Mouse (Mus musculus): Measurements from ENCODE around the gene Exoc7. TPM values are rescaled to one million over a fixed set of nuclear protein-coding genes. Genes with fewer than 3 reads are reported as not detected.

The Exoc7 gene
- total RNA-seq (2014; rRNA removed) (84.6 and 95.3 TPM in 2 replicates), polyA plus RNA-seq (2015; fragmentation: Nextera tagmentation; extraction: Ambion mirVana) (128 TPM in 2 replicates)

DNA sequence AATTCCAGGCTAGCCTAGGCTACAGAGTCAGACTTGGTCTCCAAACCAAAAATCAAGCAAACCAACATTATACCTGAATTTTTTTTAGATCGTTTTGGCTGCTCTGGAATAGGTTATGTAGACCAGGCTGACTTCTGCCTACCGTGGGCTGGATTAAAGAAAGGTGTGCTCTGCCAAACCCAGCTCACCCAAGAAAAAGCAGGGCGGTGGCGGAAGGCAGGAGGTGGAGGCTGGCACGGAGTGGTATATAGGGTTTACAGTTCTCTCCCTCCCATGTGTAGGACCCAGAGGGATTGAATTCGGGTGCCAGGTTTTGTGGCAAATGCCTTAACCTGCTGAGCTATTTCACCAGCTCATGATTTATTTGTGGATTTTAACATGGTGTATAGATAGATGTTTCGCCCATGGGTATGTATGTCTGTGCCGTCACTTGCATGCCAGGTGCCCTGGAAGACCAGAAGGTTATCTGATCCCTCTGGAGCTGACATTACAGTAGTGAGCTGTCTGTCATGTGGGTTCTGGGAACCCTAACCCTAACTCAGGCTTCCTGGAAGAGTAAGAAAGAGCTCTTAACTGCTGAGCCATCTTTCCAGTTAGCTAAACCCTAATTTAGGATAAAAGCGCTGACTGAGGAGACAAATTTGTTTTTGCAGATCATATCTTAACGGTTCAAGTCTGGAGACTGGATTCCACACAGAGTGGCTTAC is at the start of gene Exoc7:
Gene Exoc7, minus strand, starts transcription at position 215 of the 707 bp plus-strand sequence.
- Histone ChIP-seq H3K4me3 (ENCODE audit: low read length) (peak within 1 kb of the TSS; percentile 69), H3K4me2 (ENCODE audit: low read depth, low read length) (peak within 1 kb of the TSS; percentile 61), H3K4me1 (ENCODE audit: insufficient read depth, low read length) (peaks cover 4% of the 10 kb centered on the region; the same call in 1 of the 2 replicates), H3K9ac (replicated peaks; ENCODE audit: low read length) (peak within 1 kb of the TSS; percentile 80), H3K27me3 (ENCODE audit: insufficient read depth, low read length) (no peaks in the 10 kb centered on the region), H3K27ac (peak within 1 kb of the TSS; percentile 60; the same call in 1 of the 2 replicates), H3K9me3 (ENCODE audit: low read length) (no peaks in the 10 kb centered on the region), H3K36me3 (ENCODE audit: insufficient read depth, low read length) (peaks cover 19% of the 10 kb centered on the region)
- WGBS: 87% methylated on average over 10 of the region's 10 CpGs
- DNase-seq (ENCODE audit: low spot score) (no peak), ATAC-seq (peak; percentile 35)
- TF ChIP-seq CTCF (IDR thresholded peaks at IDR 0.05; ENCODE audit: low read depth): no peak

DNA sequence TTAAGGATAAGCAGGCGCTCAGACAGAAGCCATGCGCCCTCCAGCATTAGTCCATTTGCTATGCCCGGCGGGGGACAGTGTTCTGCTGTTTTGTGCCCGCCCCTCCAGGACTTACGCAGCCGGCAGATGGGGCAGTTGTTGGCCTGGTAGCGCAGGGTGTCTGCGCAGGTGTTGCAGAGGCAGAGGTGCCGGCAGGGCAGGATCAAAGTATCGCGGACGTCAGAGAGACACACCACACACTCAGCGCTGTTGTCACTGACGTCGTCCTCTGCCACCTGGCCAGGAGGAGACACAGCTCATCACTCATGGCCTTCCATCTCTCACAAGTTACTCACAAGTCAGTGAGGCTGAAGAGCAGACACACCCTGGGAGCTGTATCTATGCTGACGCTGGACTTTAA is 47.5 kb upstream of the Exoc7 start:
- TF ChIP-seq CTCF (IDR thresholded peaks at IDR 0.05; ENCODE audit: low read depth): no peak
- no peaks in the 10 kb centered on the region for H3K9me3 ChIP-seq (ENCODE audit: low read length)
- no peaks in the 10 kb centered on the region for H3K4me1 ChIP-seq (ENCODE audit: insufficient read depth, low read length)
- peaks cover 25% of the 10 kb centered on the region for H3K36me3 ChIP-seq (ENCODE audit: insufficient read depth, low read length)
- DNase-seq (ENCODE audit: low spot score) (no peak), ATAC-seq (no peak)
- H3K4me2 ChIP-seq (ENCODE audit: low read depth, low read length): no peak overlapping the region
- no peak overlapping the region for H3K27ac ChIP-seq
- no peak overlapping the region for H3K9ac ChIP-seq (replicated peaks; ENCODE audit: low read length)
- H3K4me3 ChIP-seq (ENCODE audit: low read length): no peak overlapping the region
- H3K27me3 ChIP-seq (ENCODE audit: insufficient read depth, low read length): no peaks in the 10 kb centered on the region
- WGBS: 37% methylated on average over 17 of the region's 17 CpGs

- Histone ChIP-seq H3K9me3 (ENCODE audit: low read length) (no peaks in the 10 kb centered on the region), H3K9ac (replicated peaks; ENCODE audit: low read length) (no peak overlapping the region), H3K27me3 (ENCODE audit: insufficient read depth, low read length) (no peaks in the 10 kb centered on the region), H3K27ac (no peak overlapping the region), H3K36me3 (ENCODE audit: insufficient read depth, low read length) (peaks cover 23% of the 10 kb centered on the region), H3K4me1 (ENCODE audit: insufficient read depth, low read length) (no peaks in the 10 kb centered on the region), H3K4me3 (ENCODE audit: low read length) (no peak overlapping the region), H3K4me2 (ENCODE audit: low read depth, low read length) (no peak overlapping the region)
- no peak for ATAC-seq
- WGBS: 94% methylated on average over 8 of the region's 8 CpGs
- no peak for DNase-seq (ENCODE audit: low spot score)
- no peak for TF ChIP-seq CTCF (IDR thresholded peaks at IDR 0.05; ENCODE audit: low read depth)
These were observed 46.5 kb upstream of the Exoc7 start for GRCm38 (mm10) chr11:116353535-116353934.

GRCm38 (mm10) chr11:116351294-116351693 is 44.3 kb upstream of the Exoc7 start:
- Histone ChIP-seq H3K27me3 (ENCODE audit: insufficient read depth, low read length) (no peaks in the 10 kb centered on the region), H3K36me3 (ENCODE audit: insufficient read depth, low read length) (peaks cover 38% of the 10 kb centered on the region), H3K9ac (replicated peaks; ENCODE audit: low read length) (no peak overlapping the region), H3K27ac (no peak overlapping the region), H3K4me2 (ENCODE audit: low read depth, low read length) (no peak overlapping the region), H3K4me3 (ENCODE audit: low read length) (no peak overlapping the region), H3K9me3 (ENCODE audit: low read length) (no peaks in the 10 kb centered on the region), H3K4me1 (ENCODE audit: insufficient read depth, low read length) (no peaks in the 10 kb centered on the region)
- peak; percentile 38 for TF ChIP-seq CTCF (IDR thresholded peaks at IDR 0.05; ENCODE audit: low read depth)
- 93% methylated on average over 5 of the region's 5 CpGs for WGBS
- ATAC-seq: no peak
- DNase-seq (ENCODE audit: low spot score): no peak

GRCm38 (mm10) chr11:116347955-116348354 is 40.9 kb upstream of the Exoc7 start:
- no peak overlapping the region for H3K9ac ChIP-seq (replicated peaks; ENCODE audit: low read length)
- no peak for TF ChIP-seq CTCF (IDR thresholded peaks at IDR 0.05; ENCODE audit: low read depth)

GRCm38 (mm10) chr11:116347012-116347411 is 40.0 kb upstream of the Exoc7 start:
- TF ChIP-seq CTCF (IDR thresholded peaks at IDR 0.05; ENCODE audit: low read depth): no peak
- no peak overlapping the region for H3K9ac ChIP-seq (replicated peaks; ENCODE audit: low read length)
- no peak overlapping the region for H3K4me3 ChIP-seq (ENCODE audit: low read length)
- DNase-seq (ENCODE audit: low spot score) (no peak), ATAC-seq (no peak)
- no peaks in the 10 kb centered on the region for H3K27me3 ChIP-seq (ENCODE audit: insufficient read depth, low read length)
- no peaks in the 10 kb centered on the region for H3K9me3 ChIP-seq (ENCODE audit: low read length)
- no peak overlapping the region for H3K27ac ChIP-seq
- 0 out of 2 replicates have a peak, but pooled peaks cover 4% of the 10 kb centered on the region for H3K4me1 ChIP-seq (ENCODE audit: insufficient read depth, low read length)
- peaks cover 29% of the 10 kb centered on the region for H3K36me3 ChIP-seq (ENCODE audit: insufficient read depth, low read length)
- H3K4me2 ChIP-seq (ENCODE audit: low read depth, low read length): no peak overlapping the region
- 85% methylated on average over 7 of the region's 7 CpGs for WGBS

More at GRCm38 (mm10) chr11:116347955-116348354, 40.9 kb upstream of the Exoc7 start:
- 69% methylated on average over 5 of the region's 5 CpGs for WGBS
- H3K36me3 ChIP-seq (ENCODE audit: insufficient read depth, low read length): peaks cover 31% of the 10 kb centered on the region
- no peak overlapping the region for H3K4me3 ChIP-seq (ENCODE audit: low read length)
- no peaks in the 10 kb centered on the region for H3K27me3 ChIP-seq (ENCODE audit: insufficient read depth, low read length)
- H3K4me2 ChIP-seq (ENCODE audit: low read depth, low read length): no peak overlapping the region
- H3K27ac ChIP-seq: no peak overlapping the region
- ATAC-seq: no peak
- no peak for DNase-seq (ENCODE audit: low spot score)
- no peaks in the 10 kb centered on the region for H3K4me1 ChIP-seq (ENCODE audit: insufficient read depth, low read length)
- no peaks in the 10 kb centered on the region for H3K9me3 ChIP-seq (ENCODE audit: low read length)

Data from hindbrain, postnatal 0 days (tissue).